In the genomic region with DNA sequence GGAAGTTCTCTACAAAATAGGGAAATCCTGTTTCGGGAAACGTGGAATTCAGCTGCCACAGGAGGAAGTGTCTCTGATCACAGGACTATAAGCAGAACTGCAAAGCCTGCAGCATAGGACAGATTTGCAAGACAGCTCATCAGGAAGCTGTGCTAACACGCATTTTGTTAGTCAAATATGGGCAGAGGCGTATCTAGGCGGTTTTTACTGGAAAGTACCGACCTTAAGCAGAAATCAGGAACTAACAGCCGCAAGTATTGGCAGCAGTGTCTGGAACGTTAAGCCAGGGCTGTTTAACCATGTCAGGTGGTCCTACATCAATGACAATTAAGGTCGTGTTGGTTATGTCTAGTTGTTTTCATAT, we compare ENCODE assay signal across 9 mouse cellular contexts. TPM values are rescaled to one million over a fixed set of nuclear protein-coding genes. Genes with fewer than 3 reads are reported as not detected.
DNase-seq lines count a peak whose midpoint lies in the region; ATAC-seq and TF ChIP-seq lines count a peak whose summit lies in the region.
"Had no signal": no experiment of that assay in that cellular context is flagged by ENCODE, and none has a peak within 500 bp of the region (broad histone marks: within the 10 kb centered on the region; RNA-seq: fewer than 3 reads in every experiment).

No protein-coding gene starts in this region.

- peak; percentile 53 for DNase-seq in gastrocnemius, adult 18-20 months (ENCODE audit: low spot score)
- no peak for DNase-seq in gastrocnemius, postnatal 10 days
- peak; percentile 55 for DNase-seq in liver, postnatal 0 days
- peak; percentile 90 to 93 for DNase-seq in spleen, postnatal 36 days (ENCODE audit: low spot score in 2 of 2)
- DNase-seq in cerebellum, adult 9-11 months, result no peak
- no peak for DNase-seq in cerebellum, adult 2 months

- peak; percentile 61 for ATAC-seq in CD4-positive, CD25-positive, alpha-beta regulatory T cell, adult 4 months
- ATAC-seq in heart, embryonic 14.5 days (ENCODE audit: insufficient number of reproducible peaks, insufficient read depth, low FRiP score, low read depth), result no peak
- peak; percentile 49 for ATAC-seq in liver, postnatal 0 days

- H3K27ac ChIP-seq in heart, embryonic 14.5 days (replicated peaks in 1 of 2; ENCODE audit: control insufficient read depth in 1 of 2, insufficient read depth in 1 of 2, low read depth in 2 of 2, low read length in 2 of 2), result peak overlapping the region; percentile 20 to 32; a peak in 2 of 4 replicates
- peak overlapping the region; percentile 91 for H3K27ac ChIP-seq in liver, postnatal 0 days (ENCODE audit: low read depth)
- H3K27ac ChIP-seq in cerebellum, adult 2 months (ENCODE audit: insufficient read depth, low read length), result no peak overlapping the region

- no peaks in the 10 kb centered on the region for H3K9me3 ChIP-seq in heart, embryonic 14.5 days (ENCODE audit: control insufficient read depth, low read length)
- no peaks in the 10 kb centered on the region for H3K9me3 ChIP-seq in liver, postnatal 0 days (ENCODE audit: low read length)

- no peak overlapping the region for H3K9ac ChIP-seq in heart, embryonic 14.5 days (ENCODE audit: low read length)
- no peak overlapping the region for H3K9ac ChIP-seq in liver, postnatal 0 days (replicated peaks)

- no peaks in the 10 kb centered on the region for H3K36me3 ChIP-seq in heart, embryonic 14.5 days (ENCODE audit: control insufficient read depth, insufficient read depth, low read length)
- no peaks in the 10 kb centered on the region for H3K36me3 ChIP-seq in liver, postnatal 0 days (replicated peaks; ENCODE audit: insufficient read depth, low read length)

- TF ChIP-seq EP300 in liver, postnatal 0 days (IDR thresholded peaks at IDR 0.05; ENCODE audit: low read depth), result peak; percentile 95

- TF ChIP-seq CTCF in liver, postnatal 0 days (IDR thresholded peaks at IDR 0.05; ENCODE audit: low read depth), result no peak
- no peak for TF ChIP-seq CTCF in cerebellum, adult 2 months (IDR thresholded peaks at IDR 0.05; ENCODE audit: borderline replicate concordance, insufficient read depth, low read depth, low read length)

- TF ChIP-seq POLR2A in cerebellum, adult 2 months (IDR thresholded peaks at IDR 0.05; ENCODE audit: borderline replicate concordance, insufficient read depth, low read length), result no peak

- peaks cover 7 to 8% of the 10 kb centered on the region in 2 experiments for H3K4me1 ChIP-seq in heart, embryonic 14.5 days (ENCODE audit: control insufficient read depth in 2 of 2, insufficient read depth in 2 of 2, low read length in 2 of 2)
- peaks cover 73% of the 10 kb centered on the region for H3K4me1 ChIP-seq in liver, postnatal 0 days (ENCODE audit: insufficient read depth)
- H3K4me1 ChIP-seq in cerebellum, adult 2 months (ENCODE audit: control insufficient read depth, insufficient read depth, low read length), result no peaks in the 10 kb centered on the region

- H3K4me3 ChIP-seq in heart, embryonic 14.5 days (ENCODE audit: control insufficient read depth in 1 of 2, insufficient read depth in 1 of 2, low read depth in 1 of 2, low read length in 2 of 2), result no peak overlapping the region
- H3K4me3 ChIP-seq in liver, postnatal 0 days (ENCODE audit: low read depth, low read length), result no peak overlapping the region
- H3K4me3 ChIP-seq in cerebellum, adult 2 months (replicated peaks; ENCODE audit: insufficient read depth, low read depth, low read length), result no peak overlapping the region

- no peak overlapping the region for H3K4me2 ChIP-seq in heart, embryonic 14.5 days (ENCODE audit: low read length)
- H3K4me2 ChIP-seq in liver, postnatal 0 days (ENCODE audit: low read depth, low read length), result peak overlapping the region; percentile 18; the same call in 1 of the 2 replicates

- H3K27me3 ChIP-seq in heart, embryonic 14.5 days (ENCODE audit: control insufficient read depth, insufficient read depth, low read length), result no peaks in the 10 kb centered on the region
- H3K27me3 ChIP-seq in liver, postnatal 0 days (ENCODE audit: insufficient read depth, low read length), result no peaks in the 10 kb centered on the region
- H3K27me3 ChIP-seq in cerebellum, adult 2 months (ENCODE audit: control insufficient read depth, insufficient read depth, low read length), result no peaks in the 10 kb centered on the region; the same call in 1 of the 2 replicates

- WGBS in heart, embryonic 14.5 days, result 63% methylated on average over 9 of the region's 9 CpGs
- 22% methylated on average over 9 of the region's 9 CpGs for WGBS in liver, postnatal 0 days (ENCODE audit: insufficient replicate concordance)
- 65% methylated on average over 9 of the region's 9 CpGs for WGBS in cerebellum, adult 2 months

RNA-seq across cellular contexts. Expression of gene Cd69, which starts 42.4 kb away (rescaled TPM):
- under 1 TPM in 1 of 2 experiments, not detected in 1; 0.12 TPM for total RNA-seq in gastrocnemius, adult 18-20 months (2021)
- total RNA-seq in gastrocnemius, postnatal 10 days (2021), result under 1 TPM; 0.16 to 0.23 TPM
- polyA plus RNA-seq in CD4-positive, CD25-positive, alpha-beta regulatory T cell, adult 4 months (2017; shearing (Covaris generic)), result 100 to 1,000 TPM; 220 to 231 TPM
- 0.18 and 0.35 TPM in 2 replicates for polyA plus RNA-seq in heart, embryonic 14.5 days (2014; fragmentation: Nextera tagmentation; extraction: Ambion mirVana)
- polyA plus RNA-seq in liver, postnatal 0 days (2015; fragmentation: Nextera tagmentation; extraction: Ambion mirVana), result 1.0 and 1.5 TPM in 2 replicates
- polyA plus RNA-seq in cerebellum, adult 2 months (2012; rRNA removed), result 0.07 and 0.14 TPM in 2 replicates
- total RNA-seq: left cerebral cortex, adult 8-10 months had no signal

RNA-seq across cellular contexts. Expression of gene Clec2d, which starts 52.4 kb away (rescaled TPM):
- total RNA-seq in gastrocnemius, adult 18-20 months (2021), result 10 to 100 TPM; 54.9 to 94.0 TPM
- total RNA-seq in gastrocnemius, postnatal 10 days (2021), result 10 to 100 TPM; 45.3 to 49.5 TPM
- polyA plus RNA-seq in CD4-positive, CD25-positive, alpha-beta regulatory T cell, adult 4 months (2017; shearing (Covaris generic)), result 10 to 100 TPM in 1 of 2 experiments, 1 to 10 TPM in 1; 7.8 to 11.7 TPM
- 0.38 and 0.39 TPM in 2 replicates for polyA plus RNA-seq in heart, embryonic 14.5 days (2014; fragmentation: Nextera tagmentation; extraction: Ambion mirVana)
- 2.3 and 3.0 TPM in 2 replicates for polyA plus RNA-seq in liver, postnatal 0 days (2015; fragmentation: Nextera tagmentation; extraction: Ambion mirVana)
- polyA plus RNA-seq in cerebellum, adult 2 months (2012; rRNA removed), result 12.2 and 14.9 TPM in 2 replicates

Comparison
In these comparisons a context has a peak if more than half of its experiments do, and no peak if none do; other contexts are left out.
1. DNase-seq: peak in gastrocnemius, adult 18-20 months (single experiment), liver, postnatal 0 days (single experiment) and spleen, postnatal 36 days (2 of 2); none in gastrocnemius, postnatal 10 days (single experiment), cerebellum, adult 9-11 months (single experiment) and cerebellum, adult 2 months (0 of 2).
2. RNA of gene Cd69, which starts 42.4 kb away (polyA plus RNA-seq): 220 to 231 TPM in CD4-positive, CD25-positive, alpha-beta regulatory T cell, adult 4 months; 1.0 to 1.5 TPM in liver, postnatal 0 days, 0.18 to 0.35 TPM in heart, embryonic 14.5 days and 0.07 to 0.14 TPM in cerebellum, adult 2 months; every median in the first group is over 10 times any median in the second.